Mouse (Mus musculus): Measurements from ENCODE around the gene Gm4214.
"Not testable (repeated sequence)": the region's sequence is repeated elsewhere in the genome, so short reads cannot be mapped to it uniquely, and the experiment has no call there.

Gene Gm4214

GRCm38 (mm10) chr7:22984573-22984972 is at the start of gene Gm4214:
Gene Gm4214 (minus strand): TSS chr7:22984673.
- not testable (repeated sequence) for DNase-seq (ENCODE audit: low read depth)

- DNase-seq (ENCODE audit: low read depth): not testable (repeated sequence)
These were observed 35.4 kb upstream of the Gm4214 start, which contains the start of gene Gm4216 for GRCm38 (mm10) chr7:23019823-23020222. Gene Gm4216 (minus strand): TSS chr7:23019923.
